Mouse (Mus musculus): ENCODE data around the gene Slc25a54. TPM values are rescaled to one million over a fixed set of nuclear protein-coding genes. Genes with fewer than 3 reads are reported as not detected.

Gene Slc25a54
- polyA plus RNA-seq, 1 experiment from 2014 or later = not detected

GRCm38 (mm10) chr3:109164644-109165043, 84.4 kb downstream of the Slc25a54 start:
- Histone ChIP-seq H3K9me3 (replicated peaks) (no peaks in the 10 kb centered on the region), H3K27me3 (replicated peaks) (no peaks in the 10 kb centered on the region), H3K27ac (ENCODE audit: poor library complexity, severe bottlenecking) (no peak overlapping the region), H3K36me3 (peaks cover 57% of the 10 kb centered on the region), H3K4me2 (no peak overlapping the region), H3K4me3 (no peak overlapping the region), H3K4me1 (replicated peaks) (peaks cover 6% of the 10 kb centered on the region), H3K9ac (no peak overlapping the region)
- 71% methylated on average over 1 of the region's 1 CpGs for WGBS
- no peak for ATAC-seq (ENCODE audit: insufficient number of reproducible peaks, low FRiP score)

- Histone ChIP-seq H3K9ac (no peak overlapping the region), H3K9me3 (replicated peaks) (no peaks in the 10 kb centered on the region), H3K4me3 (no peak overlapping the region), H3K27ac (ENCODE audit: poor library complexity, severe bottlenecking) (no peak overlapping the region), H3K4me2 (no peak overlapping the region), H3K27me3 (replicated peaks) (no peaks in the 10 kb centered on the region), H3K36me3 (peaks cover 51% of the 10 kb centered on the region), H3K4me1 (replicated peaks) (peaks cover 6% of the 10 kb centered on the region)
- WGBS = 76% methylated on average over 8 of the region's 8 CpGs
- ATAC-seq (ENCODE audit: insufficient number of reproducible peaks, low FRiP score) = 0 out of 2 replicates have a peak, but pooled peaks have one; percentile 9
Observed at GRCm38 (mm10) chr3:109165214-109165829, 85.1 kb downstream of the Slc25a54 start.

Small RNA genes within 50 kb of the gene (microRNA-seq; reads per million reads assigned to microRNA genes)
- not detected for gene Gm44384

Other genes starting within 250 kb of the Slc25a54 start
- 27.3 and 27.8 TPM in 2 replicates for gene Stxbp3, start 239.9 kb upstream of the Slc25a54 start, polyA plus RNA-seq (2016; fragmentation: Nextera tagmentation; extraction: Ambion mirVana)
- gene Fndc7, start 190.5 kb upstream of the Slc25a54 start, polyA plus RNA-seq (2016; fragmentation: Nextera tagmentation; extraction: Ambion mirVana) = 0.04 TPM in 1 of 2 replicates, not detected in the other
- gene Prpf38b, start 168.7 kb upstream of the Slc25a54 start, polyA plus RNA-seq (2016; fragmentation: Nextera tagmentation; extraction: Ambion mirVana) = 64.7 and 72.6 TPM in 2 replicates
- gene Henmt1, start 140.6 kb upstream of the Slc25a54 start, polyA plus RNA-seq (2016; fragmentation: Nextera tagmentation; extraction: Ambion mirVana) = 0.20 TPM in 1 of 2 replicates, not detected in the other
- gene Gm9857, start 140.0 kb upstream of the Slc25a54 start, polyA plus RNA-seq (2016; fragmentation: Nextera tagmentation; extraction: Ambion mirVana) = not detected in 2 replicates
- 7.4 and 8.3 TPM in 2 replicates for gene Fam102b, start 52.9 kb upstream of the Slc25a54 start, polyA plus RNA-seq (2016; fragmentation: Nextera tagmentation; extraction: Ambion mirVana)
- gene Slc25a24, start 42.7 kb downstream of the Slc25a54 start, polyA plus RNA-seq (2016; fragmentation: Nextera tagmentation; extraction: Ambion mirVana) = 39.8 and 40.4 TPM in 2 replicates